Mouse (Mus musculus) myocyte (in vitro differentiated cells): ENCODE measurements around the gene Tln2. TPM values are rescaled to one million over a fixed set of nuclear protein-coding genes. Genes with fewer than 3 reads are reported as not detected.

Experiments
- H3K27me3 ChIP-seq: one replicate; pipeline ENCODE4 v1.6.1; 2011; ENCODE audit not compliant: control insufficient read depth, insufficient read depth, insufficient read length
- H3K36me3 ChIP-seq: one replicate; pipeline ENCODE4 v1.6.1; 2011; ENCODE audit not compliant: control insufficient read depth, insufficient read depth
- H3K4me2 ChIP-seq: one replicate; pipeline ENCODE4 v1.6.1; 2011; ENCODE audit warnings: low read depth, control low read depth
- H3K4me3 ChIP-seq: one replicate; pipeline ENCODE4 v1.5.1; 2011; ENCODE audit warnings: mild to moderate bottlenecking, control low read depth, moderate library complexity
- H3K79me2 ChIP-seq: one replicate; pipeline ENCODE4 v1.6.1; 2011; ENCODE audit not compliant: control insufficient read depth, insufficient read depth
- H3ac ChIP-seq: one replicate; pipeline ENCODE4 v1.6.1; 2011; ENCODE audit not compliant: control insufficient read depth, insufficient read length
- CEBPB ChIP-seq: IDR thresholded peaks from 2 replicates; pipeline ENCODE4 v1.6.1; 2011; ENCODE audit warnings: mild to moderate bottlenecking, moderate library complexity; ENCODE audit not compliant: poor library complexity, insufficient read depth, severe bottlenecking
- E2F4 ChIP-seq: IDR thresholded peaks from one replicate; pipeline ENCODE4 v1.6.1; 2011; ENCODE audit warnings: mild to moderate bottlenecking, control low read depth, moderate library complexity; ENCODE audit not compliant: insufficient read depth
- MAX ChIP-seq: IDR thresholded peaks from one replicate; pipeline ENCODE4 v1.6.1; 2011; ENCODE audit warnings: low read depth, mild to moderate bottlenecking, control low read depth
- MYOD1 ChIP-seq, 3 experiments: IDR thresholded peaks; one replicate each; pipeline ENCODE4 v1.6.1; 2011; ENCODE audit warnings: control low read depth in 2 of 3, low read depth in 2 of 3, mild to moderate bottlenecking in 2 of 3, moderate library complexity in 1 of 3; ENCODE audit not compliant: insufficient read length in 2 of 3, control insufficient read depth in 1 of 3
- MYOG ChIP-seq, 3 experiments: IDR thresholded peaks; one replicate each; pipeline ENCODE4 v1.6.1; 2011; ENCODE audit warnings: control low read depth in 2 of 3, low read depth in 2 of 3, mild to moderate bottlenecking in 2 of 3; ENCODE audit not compliant: insufficient read length in 2 of 3, control insufficient read depth in 1 of 3, insufficient read depth in 1 of 3
- POLR2A ChIP-seq: IDR thresholded peaks from one replicate; pipeline ENCODE4 v1.6.1; 2011; ENCODE audit warnings: low read depth, mild to moderate bottlenecking, control low read depth, moderate library complexity; ENCODE audit not compliant: insufficient read length
- POLR2AphosphoS2 ChIP-seq: IDR thresholded peaks from one replicate; pipeline ENCODE4 v1.6.1; 2011; ENCODE audit warnings: low read depth, control low read depth; ENCODE audit not compliant: insufficient read length
- REST ChIP-seq: IDR thresholded peaks from one replicate; pipeline ENCODE4 v1.6.1; 2011; ENCODE audit warnings: mild to moderate bottlenecking, control low read depth, moderate library complexity; ENCODE audit not compliant: insufficient read depth, insufficient read length
- SRF ChIP-seq: IDR thresholded peaks from one replicate; pipeline ENCODE4 v1.6.1; 2011; ENCODE audit warnings: low read depth; ENCODE audit not compliant: control insufficient read depth, insufficient read length
- TCF12 ChIP-seq: IDR thresholded peaks from one replicate; pipeline ENCODE4 v1.6.1; 2011; ENCODE audit warnings: mild to moderate bottlenecking, control low read depth; ENCODE audit not compliant: poor library complexity, insufficient read depth, severe bottlenecking
- TCF3 ChIP-seq: IDR thresholded peaks from one replicate; pipeline ENCODE4 v1.6.1; 2011; ENCODE audit warnings: low read depth, control low read depth; ENCODE audit not compliant: insufficient read length
- USF1 ChIP-seq: IDR thresholded peaks from one replicate; pipeline ENCODE4 v1.6.1; 2011; ENCODE audit warnings: low read depth, mild to moderate bottlenecking, control low read depth, moderate library complexity
- polyA plus RNA-seq: library from polyadenylated mRNA; unstranded; fragments of >200 nt; fragmentation: generic; extraction: Trizol; gene quantifications from one replicate; pipeline ENCODE4 v1.2.1, GENCODE M21; 2012; ENCODE audit warnings: missing spikeins

The Tln2 gene
- polyA plus RNA-seq, 1 experiment, result 28.6 TPM

DNA sequence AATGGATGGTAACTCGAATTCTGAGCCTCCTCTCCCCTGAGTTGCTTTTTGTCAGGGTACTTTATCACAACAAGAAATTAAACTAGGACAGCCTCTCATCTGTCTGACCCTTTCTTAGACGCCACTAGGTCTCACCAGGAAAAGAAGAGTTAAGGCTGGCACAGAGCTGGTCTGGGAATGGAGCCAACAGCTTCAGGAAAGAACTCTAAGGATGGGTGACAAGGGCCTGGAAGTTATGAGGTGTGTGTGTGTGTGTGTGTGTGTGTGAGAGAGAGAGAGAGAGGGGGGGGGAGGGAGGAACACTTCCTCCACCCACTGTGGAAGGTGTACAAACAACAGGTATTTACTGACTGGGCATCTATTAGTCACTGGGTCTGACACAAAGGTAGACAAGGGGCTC, 294.6 kb downstream of the Tln2 start:
- Histone ChIP-seq H3K4me3 (no peak overlapping the region), H3K27me3 (no peaks in the 10 kb centered on the region), H3K79me2 (no peaks in the 10 kb centered on the region), H3K4me2 (no peak overlapping the region), H3K36me3 (no peaks in the 10 kb centered on the region), H3ac (no peak overlapping the region)
- no peak for TF ChIP-seq USF1

DNA sequence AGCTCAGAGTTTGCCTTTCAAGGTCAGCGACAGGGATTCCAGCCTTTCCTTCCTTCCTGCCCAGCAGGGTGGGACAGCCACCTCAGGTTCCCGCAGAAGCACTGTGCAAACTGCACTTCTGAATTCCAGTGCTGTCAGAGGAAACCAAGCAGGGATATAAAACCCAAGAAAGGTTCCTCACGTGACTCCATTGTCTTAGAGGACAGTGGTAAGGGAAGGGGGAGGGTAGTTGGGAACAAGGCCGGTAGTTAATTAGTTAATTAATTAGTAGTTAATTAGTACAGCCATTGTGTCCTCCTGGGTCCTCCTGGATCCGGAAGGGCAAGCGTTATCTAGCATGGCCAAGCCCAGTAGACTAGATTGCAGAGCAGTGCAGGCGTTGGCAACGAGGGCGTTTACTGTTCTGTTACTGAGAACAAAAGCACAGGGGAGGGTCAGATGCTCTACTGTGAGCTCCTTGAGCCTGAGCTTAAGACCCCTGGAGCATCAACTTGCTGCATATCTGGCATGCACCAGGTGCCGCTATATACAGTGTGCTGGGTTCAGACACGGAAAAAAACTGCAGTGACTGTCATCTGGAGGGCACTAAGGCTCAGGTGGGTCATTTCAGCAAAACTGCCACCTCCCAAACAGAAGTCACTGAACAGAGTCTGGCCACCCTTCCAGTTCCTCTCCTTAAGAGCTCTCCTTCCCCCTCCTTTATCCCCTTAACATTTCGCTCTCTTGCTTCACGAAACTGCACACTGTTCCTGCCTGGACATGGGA, 298.5 kb downstream of the Tln2 start:
- Histone ChIP-seq H3K36me3 (peaks cover 7% of the 10 kb centered on the region), H3ac (no peak overlapping the region), H3K4me2 (no peak overlapping the region), H3K27me3 (no peaks in the 10 kb centered on the region), H3K79me2 (no peaks in the 10 kb centered on the region), H3K4me3 (no peak overlapping the region)
- TF ChIP-seq MAX, result no peak
- no peak for TF ChIP-seq E2F4

DNA sequence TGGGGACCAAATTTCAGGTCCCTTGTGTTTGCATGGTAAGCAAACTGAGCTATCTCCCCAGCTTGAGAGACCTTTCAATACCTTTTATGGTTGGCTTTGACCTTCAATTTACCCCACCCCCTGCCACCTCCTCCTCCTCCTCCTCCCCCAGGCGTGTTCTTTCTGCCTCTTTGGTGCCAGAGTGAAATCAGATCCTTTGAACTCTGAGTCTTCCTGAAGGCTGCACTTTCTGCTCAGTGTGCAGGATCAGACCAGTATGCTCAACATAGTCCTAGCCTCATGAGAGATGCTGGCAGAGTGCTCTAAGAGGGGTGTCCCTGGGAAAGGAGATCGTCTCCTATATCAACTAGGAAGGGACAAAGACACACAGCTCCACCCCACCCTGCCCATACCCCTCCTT, 309.4 kb downstream of the Tln2 start:
- Histone ChIP-seq H3K4me3 (no peak overlapping the region), H3K79me2 (no peaks in the 10 kb centered on the region), H3K27me3 (no peaks in the 10 kb centered on the region), H3K4me2 (no peak overlapping the region), H3ac (no peak overlapping the region), H3K36me3 (peaks cover 3% of the 10 kb centered on the region)
- no peak for TF ChIP-seq USF1
- no peak for TF ChIP-seq MYOD1 (IDR thresholded peaks at IDR 0.05; ENCODE audit: control insufficient read depth in 1 of 3, insufficient read length in 2 of 3, low read depth in 2 of 3)
- TF ChIP-seq CEBPB, result no peak
- no peak for TF ChIP-seq MYOG (IDR thresholded peaks at IDR 0.05; ENCODE audit: control insufficient read depth in 1 of 3, insufficient read depth in 1 of 3, insufficient read length in 2 of 3, low read depth in 2 of 3)
- no peak for TF ChIP-seq E2F4
- no peak for TF ChIP-seq POLR2AphosphoS2
- TF ChIP-seq REST, result no peak
- TF ChIP-seq POLR2A, result no peak
- TF ChIP-seq TCF3, result no peak
- no peak for TF ChIP-seq TCF12
- no peak for TF ChIP-seq MAX
- no peak for TF ChIP-seq SRF

GRCm38 (mm10) chr9:67247365-67247950, 312.0 kb downstream of the Tln2 start:
- no peak overlapping the region for H3ac ChIP-seq
- H3K4me2 ChIP-seq, result no peak overlapping the region
- H3K4me3 ChIP-seq, result no peak overlapping the region
- no peak for TF ChIP-seq MYOG (IDR thresholded peaks at IDR 0.05; ENCODE audit: control insufficient read depth in 1 of 3, insufficient read depth in 1 of 3, insufficient read length in 2 of 3, low read depth in 2 of 3)
- TF ChIP-seq POLR2AphosphoS2, result no peak
- no peaks in the 10 kb centered on the region for H3K79me2 ChIP-seq
- H3K36me3 ChIP-seq, result peaks cover 3% of the 10 kb centered on the region
- no peaks in the 10 kb centered on the region for H3K27me3 ChIP-seq

GRCm38 (mm10) chr9:67245265-67245664, 314.2 kb downstream of the Tln2 start:
- H3K79me2 ChIP-seq, result no peaks in the 10 kb centered on the region
- H3K36me3 ChIP-seq, result peaks cover 11% of the 10 kb centered on the region
- H3ac ChIP-seq, result no peak overlapping the region
- no peak for TF ChIP-seq USF1
- no peak for TF ChIP-seq MYOD1 (IDR thresholded peaks at IDR 0.05; ENCODE audit: control insufficient read depth in 1 of 3, insufficient read length in 2 of 3, low read depth in 2 of 3)
- no peak for TF ChIP-seq E2F4
- no peak overlapping the region for H3K4me3 ChIP-seq
- no peaks in the 10 kb centered on the region for H3K27me3 ChIP-seq
- H3K4me2 ChIP-seq, result no peak overlapping the region

- TF ChIP-seq USF1 (no peak), CEBPB (no peak), MYOG (IDR thresholded peaks at IDR 0.05; ENCODE audit: control insufficient read depth in 1 of 3, insufficient read depth in 1 of 3, insufficient read length in 2 of 3, low read depth in 2 of 3) (no peak), TCF3 (no peak), REST (no peak), E2F4 (no peak), POLR2A (no peak), POLR2AphosphoS2 (no peak)
- no peak overlapping the region for H3K4me3 ChIP-seq
- no peaks in the 10 kb centered on the region for H3K79me2 ChIP-seq
- no peak overlapping the region for H3K4me2 ChIP-seq
- no peaks in the 10 kb centered on the region for H3K27me3 ChIP-seq
- peaks cover 12% of the 10 kb centered on the region for H3K36me3 ChIP-seq
- no peak overlapping the region for H3ac ChIP-seq
Observed at GRCm38 (mm10) chr9:67241683-67242082, 317.8 kb downstream of the Tln2 start.
